Mouse (Mus musculus): ENCODE data around the gene Sytl3.

The Sytl3 gene

DNA sequence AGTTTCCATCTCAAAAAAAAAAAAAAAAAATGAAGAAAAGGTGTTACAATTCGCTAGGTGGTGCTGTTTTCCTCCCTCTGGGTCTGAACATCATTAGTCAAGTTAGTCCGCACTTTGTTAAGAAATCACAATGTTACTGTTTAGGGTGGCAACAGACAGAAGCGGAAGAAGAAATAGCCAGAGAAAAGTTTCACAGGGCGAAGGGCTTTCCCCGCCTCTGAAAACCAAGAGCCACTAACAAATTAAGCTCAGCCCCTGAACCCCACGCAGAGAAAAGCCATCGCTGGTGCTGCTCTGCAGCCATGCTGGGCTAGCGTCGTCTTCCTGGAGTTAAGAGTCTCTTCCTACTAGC, 119.4 kb downstream of the Sytl3 start:
- peak; percentile 81 for DNase-seq (ENCODE audit: low read depth)

DNA sequence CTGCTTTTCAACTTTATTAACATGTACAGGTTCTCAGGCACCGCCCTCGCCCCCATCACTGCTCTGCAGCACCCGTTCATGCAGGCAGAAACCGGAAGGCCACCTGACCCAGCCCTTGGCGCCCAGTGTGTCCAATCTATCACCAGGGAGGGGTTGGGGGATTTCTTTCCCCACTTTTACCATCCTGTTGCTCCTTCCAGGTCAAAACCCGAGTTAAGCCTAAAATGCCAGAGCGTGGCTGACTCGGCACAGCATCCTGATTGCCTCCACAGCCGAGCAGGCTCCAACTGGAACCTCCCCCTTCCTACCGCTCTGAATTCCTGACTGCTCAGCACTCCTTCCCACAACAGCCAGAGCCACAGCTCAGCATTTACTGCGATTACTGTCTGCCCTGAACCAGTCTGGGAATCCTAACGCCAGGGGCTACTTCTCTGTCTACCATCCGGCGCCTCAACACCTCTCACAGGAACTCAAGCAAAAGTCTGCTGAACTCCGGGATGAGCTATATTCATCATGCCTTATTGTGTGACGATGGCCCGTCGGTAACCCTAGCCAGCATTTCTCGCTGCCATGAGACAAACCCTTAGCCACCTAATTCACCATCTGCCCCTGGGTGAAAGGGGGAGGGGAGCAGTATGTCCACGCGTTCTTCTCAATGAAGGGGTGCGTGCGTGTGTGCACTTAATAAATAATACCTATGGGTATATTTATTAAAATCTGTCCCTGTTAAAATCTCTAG, 120.0 kb downstream of the Sytl3 start:
- no peak for DNase-seq (ENCODE audit: low read depth)

DNA sequence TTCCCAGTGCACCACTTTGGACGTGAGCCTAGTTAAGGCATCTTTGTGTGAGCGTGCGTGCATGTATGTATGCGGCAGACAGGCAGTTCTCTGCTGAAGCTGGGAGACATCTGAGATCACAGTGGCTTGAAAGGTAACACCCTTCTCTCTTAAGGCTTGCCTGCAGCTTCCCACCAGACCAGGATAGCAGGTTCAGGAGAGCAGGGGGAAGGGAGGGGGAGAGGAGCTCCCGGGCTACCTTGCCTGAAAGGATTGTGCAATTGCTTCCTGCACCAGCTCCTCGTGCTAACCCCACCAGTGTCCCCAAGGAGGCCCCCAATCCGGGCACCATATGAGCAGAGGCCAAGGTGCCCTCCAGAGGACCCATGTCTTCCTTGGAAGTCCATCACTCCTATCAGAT, 120.7 kb downstream of the Sytl3 start:
- no peak for DNase-seq (ENCODE audit: low read depth)

DNA sequence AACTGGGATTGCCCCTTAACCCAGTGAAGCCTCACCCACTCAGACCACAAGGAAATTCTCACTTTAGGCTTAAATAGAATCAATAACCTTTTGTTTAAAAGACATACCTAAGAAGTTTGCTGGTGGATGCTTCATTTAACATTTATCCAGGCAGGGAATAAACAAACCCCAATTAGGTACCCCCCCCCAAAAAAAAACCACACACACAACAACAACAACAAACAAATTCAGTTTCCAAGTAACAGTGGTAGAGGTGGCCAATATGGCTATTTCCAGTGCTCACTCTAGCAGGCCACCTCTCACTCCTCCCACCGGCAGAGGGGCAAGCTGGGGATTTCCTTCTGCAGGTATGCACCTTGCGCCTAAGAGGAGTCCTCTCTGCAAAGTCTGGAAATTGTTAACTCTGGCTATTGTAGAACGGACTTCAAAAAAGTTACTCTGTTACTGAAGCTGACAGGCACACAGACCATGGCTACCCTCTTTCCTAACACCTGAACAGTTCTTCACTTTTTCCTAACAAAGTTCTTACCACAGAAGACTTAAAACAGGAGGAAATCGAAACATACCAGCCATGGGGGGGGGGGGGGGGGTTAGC, 121.7 kb downstream of the Sytl3 start:
- DNase-seq (ENCODE audit: low read depth): no peak

DNA sequence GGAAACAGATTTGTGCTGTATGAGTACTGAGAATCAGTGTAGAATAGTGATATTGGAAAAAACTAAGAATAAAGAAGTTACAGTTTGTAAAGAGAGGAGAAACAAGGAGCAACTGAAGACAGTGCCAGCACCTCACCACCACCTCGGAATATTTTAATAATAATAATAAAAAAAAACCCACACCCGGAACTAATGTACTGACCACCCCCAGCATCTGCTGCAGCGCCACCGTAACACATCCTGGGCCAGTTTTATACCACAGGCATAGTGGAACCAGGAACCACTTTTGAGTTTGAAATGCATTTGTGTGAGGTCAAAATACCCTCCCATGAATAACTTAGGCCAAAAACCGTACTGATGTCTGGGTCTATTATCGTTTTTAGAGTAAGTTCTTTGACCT, 122.4 kb downstream of the Sytl3 start:
- peak; percentile 35 for DNase-seq (ENCODE audit: low read depth)

DNA sequence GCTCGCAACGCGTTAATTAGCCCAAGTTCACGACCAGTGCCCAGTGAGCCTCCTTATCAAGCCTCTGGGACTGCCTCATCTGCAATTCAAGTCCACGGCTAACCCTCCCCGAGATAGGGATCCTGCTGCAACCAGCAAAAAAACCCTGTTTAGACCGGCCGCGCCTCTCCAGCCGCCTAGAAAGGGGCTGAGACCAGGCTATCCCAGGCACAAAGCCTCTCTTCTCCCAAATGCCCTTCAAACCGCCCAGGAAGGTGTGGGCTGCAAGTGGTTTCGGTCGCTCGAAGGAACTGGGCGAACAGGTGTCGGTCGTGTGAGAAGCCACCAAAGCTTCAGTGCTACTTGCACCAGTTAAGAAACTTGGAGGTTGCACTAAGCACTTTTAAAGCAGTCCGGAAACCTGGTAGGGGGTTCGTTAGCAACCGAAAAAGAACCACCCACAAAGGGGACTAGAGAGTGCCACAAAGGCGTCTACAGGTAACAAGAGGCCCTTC, 123.2 kb downstream of the Sytl3 start:
- DNase-seq (ENCODE audit: low read depth): peak; percentile 44

DNA sequence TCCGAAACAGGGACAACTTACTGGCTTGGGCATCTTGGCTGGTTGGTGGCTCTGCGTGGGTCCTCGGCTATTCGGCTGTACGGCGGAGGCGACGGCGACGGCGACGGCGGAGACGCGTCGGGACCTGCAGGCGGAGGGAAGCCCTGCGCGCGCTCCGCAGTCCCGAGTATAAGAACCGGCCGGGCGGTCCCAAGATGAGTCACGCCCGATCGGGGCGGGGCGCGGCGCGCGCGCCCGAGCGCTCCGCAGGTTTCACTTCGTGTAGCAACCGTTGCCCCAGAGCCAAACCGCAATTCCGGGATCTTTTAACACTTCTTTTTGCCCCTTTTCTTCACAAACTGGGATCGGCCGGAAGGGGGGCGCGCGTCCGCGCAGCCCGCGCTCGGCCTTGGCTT, 123.7 kb downstream of the Sytl3 start, which contains the start of gene Ezr:
TSS of gene Ezr (minus strand) at position 174 of the 395 bp plus-strand sequence.
- DNase-seq (ENCODE audit: low read depth): peak; percentile 84

DNA sequence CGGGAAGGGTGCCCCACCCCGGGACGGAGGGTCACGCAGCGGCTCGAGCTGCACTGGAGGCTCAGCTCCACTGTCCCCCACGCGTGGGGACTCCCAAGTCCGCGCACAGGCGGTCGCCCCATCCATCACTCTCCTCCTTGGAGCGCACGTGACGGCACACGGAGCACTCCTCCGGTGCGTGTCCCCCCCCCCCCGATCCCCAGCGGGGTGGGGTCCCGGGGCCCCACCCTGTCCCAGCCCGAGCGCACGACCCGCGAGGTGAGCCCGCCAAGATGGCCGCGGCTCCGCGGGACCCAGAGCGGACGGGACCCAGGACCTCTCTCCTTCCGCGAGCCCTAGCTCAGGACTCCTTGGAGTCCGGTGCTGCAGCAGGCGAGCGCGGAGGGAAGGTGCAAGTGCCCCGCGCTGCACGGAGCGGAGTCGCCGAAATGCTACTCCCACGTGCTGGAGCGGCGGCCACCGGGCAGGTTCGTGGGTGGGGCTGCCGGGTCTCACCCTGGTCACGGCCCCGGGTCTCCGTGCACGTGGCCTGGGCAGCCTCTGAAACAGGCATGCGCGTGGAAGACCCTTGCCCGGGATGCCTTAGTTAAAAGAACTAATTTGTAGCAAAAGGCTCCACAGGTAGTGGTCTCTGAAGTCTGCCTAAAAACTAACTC, 124.2 kb downstream of the Sytl3 start:
- no peak for DNase-seq (ENCODE audit: low read depth)

DNA sequence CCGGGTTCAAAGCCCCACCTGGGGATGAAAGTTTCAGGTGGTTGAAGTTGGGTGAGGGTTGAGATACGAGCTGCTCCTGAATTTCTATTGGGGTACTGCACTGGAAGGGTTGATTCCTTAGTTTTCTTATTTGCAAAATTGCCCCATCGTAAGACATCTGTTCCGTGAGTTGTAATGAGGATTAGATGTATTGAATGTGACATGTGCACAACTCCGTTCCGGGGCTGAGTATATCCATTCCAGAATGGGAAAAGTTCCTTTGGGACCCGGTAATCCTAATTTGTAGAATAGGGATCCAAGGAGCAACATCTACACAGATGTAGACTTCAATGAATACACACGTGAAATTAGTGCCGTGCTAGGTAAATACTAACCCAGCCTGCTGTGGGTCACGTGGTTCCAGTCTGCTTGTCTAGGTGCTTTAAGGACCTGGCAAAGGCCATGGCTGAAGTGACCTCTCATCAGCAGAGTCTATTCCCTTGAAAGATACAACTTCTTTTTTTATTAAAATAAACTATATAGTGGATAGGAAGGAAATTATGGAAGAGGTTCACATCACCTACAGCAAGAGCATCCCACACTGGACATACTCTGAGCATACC, 125.0 kb downstream of the Sytl3 start:
- no peak for DNase-seq (ENCODE audit: low read depth)

DNA sequence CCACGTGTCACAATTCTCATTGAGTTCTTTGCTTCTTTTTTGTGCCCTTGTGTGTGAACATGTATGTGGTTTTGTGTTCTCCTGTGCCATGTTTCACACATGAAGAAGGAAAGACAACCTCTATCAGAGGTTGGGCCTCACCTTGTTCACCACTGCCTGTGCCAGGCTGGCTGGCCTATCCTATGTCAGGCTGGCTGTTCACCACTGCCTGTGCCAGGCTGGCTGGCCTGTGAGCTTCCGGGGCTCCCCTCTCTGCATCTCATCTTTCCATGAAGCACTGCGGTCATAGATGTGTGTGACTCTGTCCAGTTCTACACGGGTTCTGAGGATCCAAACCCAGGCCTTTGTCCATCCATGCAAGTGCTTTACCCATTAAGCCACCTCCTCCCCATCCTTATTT, 128.3 kb downstream of the Sytl3 start:
- DNase-seq (ENCODE audit: low read depth): no peak

All from 416B (cell line).